Mouse (Mus musculus): ENCODE results near the gene Upk2.

GRCm38 (mm10) chr9:44489651-44490085 lies 34.9 kb upstream of the Upk2 start:
- TF ChIP-seq CTCF (IDR thresholded peaks at IDR 0.05; ENCODE audit: insufficient read depth, low read length) (no peak), POLR2A (IDR thresholded peaks at IDR 0.05; ENCODE audit: borderline replicate concordance, extremely low read depth, low read depth, low read length) (no peak)

Measured in lung, adult 2 months (tissue).